Mouse (Mus musculus) bone marrow macrophage, adult 2 months (primary cell): ENCODE measurements around the gene Setd1a.

Experiments
- CTCF ChIP-seq: IDR thresholded peaks from 2 replicates; pipeline ENCODE4 v1.5.1; 2012; ENCODE audit warnings: low read depth, mild to moderate bottlenecking, low read length, moderate library complexity
- POLR2A ChIP-seq: IDR thresholded peaks from 2 replicates; pipeline ENCODE4 v1.6.1; 2012; ENCODE audit warnings: mild to moderate bottlenecking, low read depth, low read length, borderline replicate concordance

- TF ChIP-seq POLR2A (no peak), CTCF (no peak)
These were observed 32.4 kb downstream of the Setd1a start for GRCm38 (mm10) chr7:127808821-127809220.
